ENCODE assay signal across 8 mouse cellular contexts in the genomic region with DNA sequence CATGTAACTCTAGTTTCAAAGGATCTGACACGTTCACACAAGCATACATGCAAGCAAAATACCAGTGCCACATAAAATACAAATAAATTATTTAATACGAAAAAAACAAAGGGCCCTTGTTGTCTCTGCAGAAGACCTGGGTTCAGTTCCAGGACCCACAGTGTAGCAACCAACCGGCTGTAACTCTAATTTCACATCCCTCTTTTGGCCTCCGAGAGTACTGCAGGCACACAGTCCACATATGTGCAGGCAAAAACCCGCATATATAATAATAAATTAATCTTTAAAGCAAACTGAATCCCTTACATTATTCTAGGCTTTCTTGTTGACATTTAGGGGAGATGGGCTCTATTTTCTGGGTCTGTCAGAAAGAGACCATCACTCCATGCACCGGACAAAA. TPM values are rescaled to one million over a fixed set of nuclear protein-coding genes. Genes with fewer than 3 reads are reported as not detected.
DNase-seq lines count a peak whose midpoint lies in the region; ATAC-seq and TF ChIP-seq lines count a peak whose summit lies in the region.

No protein-coding gene starts in this region.

- DNase-seq in heart, postnatal 10 days: no peak
- no peak for DNase-seq in right cerebral cortex, adult 2 months (ENCODE audit: low spot score in 2 of 2)
- DNase-seq in kidney, postnatal 25 days: no peak

- intact Hi-C loops in heart, postnatal 10 days (cut with DNase I): no loop called here

- H3K9ac ChIP-seq in heart, embryonic 15.5 days: no peak overlapping the region
- H3K9ac ChIP-seq in embryonic facial prominence, embryonic 12.5 days: no peak overlapping the region
- no peak overlapping the region for H3K9ac ChIP-seq in limb, embryonic 15.5 days

- TF ChIP-seq CTCF in E14TG2a.4 (conservative IDR thresholded peaks at IDR 0.05; ENCODE audit: low read length): peak; percentile 32; the same call in 1 of the 2 replicates

- H3K27me3 ChIP-seq in heart, embryonic 15.5 days: no peaks in the 10 kb centered on the region
- no peaks in the 10 kb centered on the region for H3K27me3 ChIP-seq in E14TG2a.4 (ENCODE audit: insufficient read depth, low read length)
- no peaks in the 10 kb centered on the region for H3K27me3 ChIP-seq in embryonic facial prominence, embryonic 12.5 days
- no peaks in the 10 kb centered on the region for H3K27me3 ChIP-seq in limb, embryonic 15.5 days

- no peaks in the 10 kb centered on the region for H3K9me3 ChIP-seq in heart, embryonic 15.5 days (replicated peaks)
- no peaks in the 10 kb centered on the region for H3K9me3 ChIP-seq in E14TG2a.4 (ENCODE audit: low read length)
- H3K9me3 ChIP-seq in embryonic facial prominence, embryonic 12.5 days: no peaks in the 10 kb centered on the region
- no peaks in the 10 kb centered on the region for H3K9me3 ChIP-seq in limb, embryonic 15.5 days

- peak overlapping the region; percentile 25; the same call in 1 of the 2 replicates for H3K27ac ChIP-seq in heart, embryonic 15.5 days
- peak overlapping the region; percentile 55 for H3K27ac ChIP-seq in embryonic facial prominence, embryonic 12.5 days
- H3K27ac ChIP-seq in limb, embryonic 15.5 days: peak overlapping the region; percentile 33; the same call in 1 of the 2 replicates

- ATAC-seq in heart, embryonic 15.5 days (replicated peaks; ENCODE audit: insufficient number of reproducible peaks, insufficient read depth, low FRiP score, low read depth): no peak
- ATAC-seq in embryonic facial prominence, embryonic 12.5 days (ENCODE audit: insufficient number of reproducible peaks, insufficient read depth, low FRiP score, low TSS enrichment): no peak
- ATAC-seq in limb, embryonic 15.5 days (ENCODE audit: insufficient number of reproducible peaks, low FRiP score, low TSS enrichment, low read depth): no peak
- ATAC-seq in megakaryocyte, adult 5-6 weeks (ENCODE audit: poor library complexity, severe bottlenecking): no peak

- 55% methylated on average over 6 of the region's 6 CpGs for WGBS in heart, embryonic 15.5 days
- WGBS in embryonic facial prominence, embryonic 12.5 days: 52% methylated on average over 6 of the region's 6 CpGs
- WGBS in limb, embryonic 15.5 days: 48% methylated on average over 6 of the region's 6 CpGs

- no peaks in the 10 kb centered on the region for H3K36me3 ChIP-seq in heart, embryonic 15.5 days
- H3K36me3 ChIP-seq in E14TG2a.4 (ENCODE audit: insufficient read depth, low read length): no peaks in the 10 kb centered on the region
- H3K36me3 ChIP-seq in embryonic facial prominence, embryonic 12.5 days: no peaks in the 10 kb centered on the region
- no peaks in the 10 kb centered on the region for H3K36me3 ChIP-seq in limb, embryonic 15.5 days

- H3K4me2 ChIP-seq in heart, embryonic 15.5 days: peak overlapping the region; percentile 63; the same call in 1 of the 2 replicates
- H3K4me2 ChIP-seq in embryonic facial prominence, embryonic 12.5 days (replicated peaks): peak overlapping the region; percentile 39
- H3K4me2 ChIP-seq in limb, embryonic 15.5 days: no peak overlapping the region; the same call in 1 of the 2 replicates

- peaks cover 8% of the 10 kb centered on the region for H3K4me1 ChIP-seq in heart, embryonic 15.5 days (replicated peaks)
- peaks cover 69% of the 10 kb centered on the region for H3K4me1 ChIP-seq in E14TG2a.4 (replicated peaks; ENCODE audit: low read depth, low read length)
- peaks cover 13% of the 10 kb centered on the region; the same call in 1 of the 2 replicates for H3K4me1 ChIP-seq in embryonic facial prominence, embryonic 12.5 days
- H3K4me1 ChIP-seq in limb, embryonic 15.5 days: peaks cover 12% of the 10 kb centered on the region

- no peak overlapping the region for H3K4me3 ChIP-seq in heart, embryonic 15.5 days
- H3K4me3 ChIP-seq in E14TG2a.4 (replicated peaks; ENCODE audit: low read length): peak overlapping the region; percentile 63
- no peak overlapping the region for H3K4me3 ChIP-seq in embryonic facial prominence, embryonic 12.5 days
- no peak overlapping the region for H3K4me3 ChIP-seq in limb, embryonic 15.5 days

RNA-seq across cellular contexts. Expression of a gene that starts 15.9 kb away (rescaled TPM):
- 34.9 and 50.5 TPM in 2 replicates for polyA plus RNA-seq in heart, embryonic 15.5 days (2015; fragmentation: Nextera tagmentation; extraction: Ambion mirVana)
- 10 to 100 TPM; 30.8 to 31.4 TPM for total RNA-seq in heart, postnatal 10 days (2021)
- polyA plus RNA-seq in embryonic facial prominence, embryonic 12.5 days (2016; fragmentation: Nextera tagmentation; extraction: Ambion mirVana): 94.5 and 97.0 TPM in 2 replicates
- 80.6 and 81.7 TPM in 2 replicates for polyA plus RNA-seq in limb, embryonic 15.5 days (2015; fragmentation: Nextera tagmentation; extraction: Ambion mirVana)
- 86.1 and 87.5 TPM in 2 replicates for total RNA-seq in megakaryocyte, adult 5-6 weeks (2015)
- total RNA-seq in megakaryocyte, adult 5-6 weeks (2017): 62.7 and 65.3 TPM in 2 replicates

RNA-seq across cellular contexts. Expression of a gene that starts 39.3 kb away (rescaled TPM):
- 40.6 and 47.4 TPM in 2 replicates for polyA plus RNA-seq in heart, embryonic 15.5 days (2015; fragmentation: Nextera tagmentation; extraction: Ambion mirVana)
- total RNA-seq in heart, postnatal 10 days (2021): 10 to 100 TPM; 40.3 to 40.6 TPM
- 71.2 and 73.6 TPM in 2 replicates for polyA plus RNA-seq in embryonic facial prominence, embryonic 12.5 days (2016; fragmentation: Nextera tagmentation; extraction: Ambion mirVana)
- 63.3 and 64.5 TPM in 2 replicates for polyA plus RNA-seq in limb, embryonic 15.5 days (2015; fragmentation: Nextera tagmentation; extraction: Ambion mirVana)
- 29.5 and 35.9 TPM in 2 replicates for total RNA-seq in megakaryocyte, adult 5-6 weeks (2015)
- total RNA-seq in megakaryocyte, adult 5-6 weeks (2017): 37.6 and 40.4 TPM in 2 replicates

RNA-seq across cellular contexts. Expression of a gene that starts 40.9 kb away (rescaled TPM):
- polyA plus RNA-seq in heart, embryonic 15.5 days (2015; fragmentation: Nextera tagmentation; extraction: Ambion mirVana): 10.7 and 14.6 TPM in 2 replicates
- 10 to 100 TPM; 50.2 TPM for total RNA-seq in heart, postnatal 10 days (2021)
- 19.4 and 20.8 TPM in 2 replicates for polyA plus RNA-seq in embryonic facial prominence, embryonic 12.5 days (2016; fragmentation: Nextera tagmentation; extraction: Ambion mirVana)
- 13.5 and 13.8 TPM in 2 replicates for polyA plus RNA-seq in limb, embryonic 15.5 days (2015; fragmentation: Nextera tagmentation; extraction: Ambion mirVana)
- total RNA-seq in megakaryocyte, adult 5-6 weeks (2015): 42.8 and 43.0 TPM in 2 replicates
- total RNA-seq in megakaryocyte, adult 5-6 weeks (2017): 31.8 and 36.8 TPM in 2 replicates

RNA-seq across cellular contexts. Expression of a gene that starts 54.5 kb away (rescaled TPM):
- 9.2 and 13.2 TPM in 2 replicates for polyA plus RNA-seq in heart, embryonic 15.5 days (2015; fragmentation: Nextera tagmentation; extraction: Ambion mirVana)
- 1 to 10 TPM; 8.4 to 9.1 TPM for total RNA-seq in heart, postnatal 10 days (2021)
- polyA plus RNA-seq in embryonic facial prominence, embryonic 12.5 days (2016; fragmentation: Nextera tagmentation; extraction: Ambion mirVana): 4.9 and 5.0 TPM in 2 replicates
- 5.6 and 6.0 TPM in 2 replicates for polyA plus RNA-seq in limb, embryonic 15.5 days (2015; fragmentation: Nextera tagmentation; extraction: Ambion mirVana)
- 69.0 and 69.9 TPM in 2 replicates for total RNA-seq in megakaryocyte, adult 5-6 weeks (2015)
- 60.3 and 62.0 TPM in 2 replicates for total RNA-seq in megakaryocyte, adult 5-6 weeks (2017)
